Mouse (Mus musculus) cerebellum, adult 8-10 months (tissue): ENCODE results near the gene Cnn3.

Experiments used
- DNase-seq: peaks from one replicate; pipeline ENCODE4 v3.0.0; 2022

The Cnn3 gene

GRCm38 (mm10) chr3:121418850-121419435, 7.4 kb upstream of the Cnn3 start:
- no peak for DNase-seq

- no peak for DNase-seq
Observed at GRCm38 (mm10) chr3:121422405-121422804, 3.9 kb upstream of the Cnn3 start.

- DNase-seq, result peak; percentile 51
Observed at GRCm38 (mm10) chr3:121426621-121427519, 573 bp downstream of the Cnn3 start.

DNA sequence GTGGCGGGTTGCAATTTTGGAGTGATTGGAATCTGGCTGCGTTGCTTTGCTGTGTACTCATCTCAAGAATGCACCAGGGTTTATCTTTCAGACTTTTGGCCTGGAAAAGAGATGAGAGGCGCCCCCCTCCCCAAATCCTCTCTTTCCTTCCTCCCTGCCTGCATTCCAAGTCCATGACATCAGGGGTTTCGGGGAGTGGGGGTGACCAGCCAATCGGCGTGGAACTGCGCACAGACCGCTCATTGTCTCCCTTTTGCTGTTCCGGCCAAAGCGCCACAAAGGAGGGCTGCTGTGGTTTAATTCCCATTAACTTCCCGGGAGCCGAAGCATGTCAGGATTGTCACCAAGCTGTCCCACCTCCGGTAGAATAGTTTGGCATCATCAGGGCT, 1.2 kb downstream of the Cnn3 start:
- peak; percentile 21 for DNase-seq

GRCm38 (mm10) chr3:121428230-121428629, 1.9 kb downstream of the Cnn3 start:
- DNase-seq, result no peak

GRCm38 (mm10) chr3:121428696-121429259, 2.5 kb downstream of the Cnn3 start:
- no peak for DNase-seq

GRCm38 (mm10) chr3:121429469-121429868, 3.2 kb downstream of the Cnn3 start:
- DNase-seq, result no peak

DNA sequence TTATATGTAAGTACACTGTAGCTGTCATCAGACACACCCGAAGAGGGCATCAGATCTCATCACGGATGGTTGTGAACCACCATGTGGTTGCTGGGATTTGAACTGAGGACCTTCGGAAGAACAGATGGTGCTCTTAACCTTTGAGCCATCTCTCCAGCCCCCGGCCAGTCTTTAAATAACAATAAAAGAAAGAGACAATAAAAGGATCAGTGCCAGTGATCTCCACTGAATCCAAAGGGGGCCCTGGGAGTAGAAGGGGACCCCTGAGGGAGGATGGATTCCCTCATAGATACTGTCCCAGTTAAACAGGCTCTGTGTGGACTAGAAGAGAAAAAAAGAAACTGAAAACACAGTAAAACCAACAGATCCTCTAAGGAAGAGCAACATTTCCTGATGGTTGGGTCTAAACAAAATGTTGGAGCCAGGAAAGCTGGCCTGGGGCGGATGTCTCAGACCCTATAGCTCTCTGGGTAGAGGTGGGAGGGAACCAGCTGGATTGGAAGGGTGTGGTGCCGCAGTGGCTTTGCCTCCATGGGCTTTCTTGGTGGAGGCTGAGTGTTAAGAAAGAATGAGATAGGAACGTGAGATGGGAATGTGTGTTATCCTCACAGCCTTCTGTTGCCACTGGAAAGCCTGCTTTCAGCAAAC, 4.1 kb downstream of the Cnn3 start:
- DNase-seq, result no peak

- DNase-seq, result no peak
Observed at GRCm38 (mm10) chr3:121433359-121433758, 7.1 kb downstream of the Cnn3 start.

DNA sequence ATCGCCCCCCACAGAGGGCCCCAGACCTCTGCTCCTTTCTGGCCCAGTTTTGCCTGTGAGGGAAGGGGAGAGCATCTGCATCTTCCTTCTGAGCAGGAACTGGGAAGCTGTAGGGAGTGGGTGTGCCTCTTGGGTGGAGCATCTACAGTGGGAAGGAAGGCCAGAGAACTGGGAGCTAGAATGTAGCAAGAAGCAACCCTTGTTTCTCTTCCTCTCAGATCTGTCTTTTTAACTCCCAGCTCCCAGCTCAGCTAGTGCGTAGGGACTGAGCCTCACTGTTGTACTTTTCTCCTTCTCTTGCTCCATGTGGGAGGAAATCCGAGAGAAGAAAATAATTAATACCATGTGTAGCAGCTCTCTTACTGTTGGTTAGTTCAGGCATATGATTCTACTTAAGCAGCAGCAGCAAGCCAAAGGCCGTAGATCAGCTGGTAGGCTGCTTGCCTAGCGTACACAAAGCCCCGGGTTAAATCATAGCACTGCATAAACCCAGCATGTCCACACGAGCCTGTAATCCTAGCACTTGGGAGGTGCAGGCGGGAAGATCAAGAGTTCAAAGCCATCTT, 7.8 kb downstream of the Cnn3 start:
- no peak for DNase-seq

DNA sequence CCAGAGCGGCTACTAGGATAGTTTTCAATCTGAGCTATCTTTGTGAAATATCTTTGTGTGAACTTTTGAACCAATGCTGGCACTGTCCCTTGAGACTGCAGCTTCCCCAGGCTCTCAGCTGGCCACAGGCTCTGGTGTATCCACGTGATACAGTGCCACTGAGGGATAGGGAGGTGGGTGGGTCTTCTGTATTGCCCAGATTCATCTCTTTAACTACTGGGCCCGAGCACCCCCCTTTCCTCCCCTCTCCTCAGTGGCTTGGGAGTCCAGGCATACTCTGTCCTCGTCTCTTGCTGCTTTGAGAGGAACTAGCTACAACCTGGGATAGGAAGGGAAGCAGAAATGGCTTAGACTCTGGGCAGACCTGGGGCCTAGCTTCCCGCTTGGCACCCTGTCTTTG, 9.0 kb downstream of the Cnn3 start:
- no peak for DNase-seq

DNA sequence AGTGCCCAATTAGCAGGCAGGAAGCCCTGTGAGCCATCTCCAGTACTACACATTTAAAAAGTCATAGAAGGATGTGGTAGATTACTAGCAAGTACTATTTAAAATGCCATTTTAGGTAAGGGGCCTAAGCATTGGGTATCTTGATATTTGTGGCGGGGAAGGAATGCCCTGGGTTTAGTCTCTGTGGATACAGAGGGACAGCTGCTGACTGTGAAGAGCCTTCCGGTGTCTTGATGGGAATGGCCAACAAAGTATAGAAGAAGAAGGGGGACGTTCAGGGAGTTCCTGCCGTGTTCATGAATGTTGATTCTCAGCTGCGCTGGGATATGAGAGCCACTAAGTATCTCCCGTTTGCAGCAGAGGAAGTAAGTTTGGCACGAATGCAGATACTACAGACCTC, 10.8 kb downstream of the Cnn3 start:
- DNase-seq, result no peak

- no peak for DNase-seq
Observed at GRCm38 (mm10) chr3:121437996-121438395, 11.7 kb downstream of the Cnn3 start.

DNA sequence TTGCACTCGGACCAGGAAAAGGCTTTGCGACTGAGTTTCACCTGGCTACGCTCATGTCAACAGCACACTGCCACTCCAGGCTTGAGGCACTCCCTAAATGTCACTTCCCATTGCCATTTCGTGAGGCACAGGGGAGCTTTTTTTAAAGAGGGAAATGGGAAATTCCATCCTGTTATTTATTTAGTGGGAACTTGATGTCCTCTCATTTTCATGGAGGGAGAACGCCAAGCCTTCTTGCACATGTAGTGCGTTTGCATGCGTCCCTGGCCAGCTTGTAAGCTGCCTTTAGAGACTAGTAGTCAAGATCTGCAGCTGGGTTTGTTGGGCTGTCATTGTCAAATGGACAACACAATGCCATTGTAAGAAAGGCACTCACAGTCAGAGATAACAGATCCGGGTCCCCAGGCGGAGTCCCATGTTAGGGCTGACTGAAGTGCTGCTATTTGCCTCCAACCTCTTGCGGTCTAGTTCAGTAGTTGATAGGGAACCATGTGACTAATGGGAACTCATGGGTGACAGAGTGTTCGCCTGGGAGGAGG, 13.4 kb downstream of the Cnn3 start:
- DNase-seq, result no peak

- no peak for DNase-seq
Observed at GRCm38 (mm10) chr3:121441504-121441903, 15.2 kb downstream of the Cnn3 start.

DNA sequence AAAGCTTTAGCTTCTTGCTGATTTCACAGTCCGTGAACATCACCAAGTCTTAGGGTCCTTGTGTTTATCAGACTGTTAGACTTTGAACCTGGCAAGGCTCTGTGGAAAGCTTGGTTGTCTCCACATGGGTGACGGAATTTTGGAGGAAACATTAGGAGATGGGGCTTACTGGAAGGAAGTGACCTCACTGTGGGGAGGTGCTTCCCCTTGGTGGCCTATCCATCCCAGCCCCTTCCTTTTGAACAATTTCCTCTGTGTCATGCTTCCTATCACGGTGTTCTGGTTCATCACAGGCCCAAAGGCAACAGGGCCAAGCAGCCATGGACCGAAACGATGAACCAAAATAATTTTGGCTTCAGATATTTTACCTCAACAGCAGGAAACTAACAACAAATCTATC, 16.0 kb downstream of the Cnn3 start:
- DNase-seq, result no peak

DNA sequence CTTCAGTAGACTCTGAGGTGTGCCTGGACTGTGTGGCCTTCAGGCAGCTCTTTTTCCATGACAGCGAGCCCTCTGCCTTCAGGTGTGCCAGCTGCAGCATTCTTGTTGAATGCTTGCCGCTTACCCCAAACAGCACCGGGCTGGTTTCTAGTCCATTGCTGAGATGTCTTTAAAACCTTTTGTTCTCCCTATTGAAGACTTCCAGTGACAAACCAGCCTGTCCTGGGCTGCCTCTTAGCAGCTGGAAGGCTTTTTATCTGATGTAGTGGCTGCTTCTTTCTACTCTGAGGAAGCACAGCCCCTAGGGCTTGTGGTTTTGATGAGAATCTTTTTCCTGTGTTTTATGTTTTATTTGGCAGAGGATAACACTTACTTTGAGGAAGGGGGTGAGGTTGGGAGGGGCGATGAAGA, 17.6 kb downstream of the Cnn3 start:
- no peak for DNase-seq

- no peak for DNase-seq
Observed at GRCm38 (mm10) chr3:121444414-121444813, 18.1 kb downstream of the Cnn3 start.

GRCm38 (mm10) chr3:121446454-121446853, 20.2 kb downstream of the Cnn3 start:
- no peak for DNase-seq

DNA sequence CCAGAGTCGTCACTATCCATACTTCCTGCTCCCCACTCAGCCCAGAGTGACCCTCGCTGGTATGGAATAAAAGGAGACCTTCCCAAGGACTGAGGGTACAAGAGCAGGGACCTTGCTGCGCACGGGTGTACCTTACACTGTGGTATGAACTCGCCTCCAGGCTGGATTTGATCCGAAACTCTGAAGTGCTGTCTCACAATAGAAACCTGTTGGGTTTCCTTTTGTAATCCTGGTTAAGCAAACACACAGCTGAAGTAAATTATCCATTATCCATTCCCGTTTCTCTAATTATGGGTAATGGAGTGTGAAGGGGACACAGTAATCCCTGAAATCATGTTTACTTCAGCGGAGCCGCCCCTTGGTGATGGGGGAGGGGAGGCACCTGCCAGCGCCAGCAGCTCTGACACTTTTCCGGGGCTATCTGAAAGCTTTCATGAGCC, 21.8 kb downstream of the Cnn3 start:
- DNase-seq, result no peak

- no peak for DNase-seq
Observed at GRCm38 (mm10) chr3:121448606-121449005, 22.3 kb downstream of the Cnn3 start.

GRCm38 (mm10) chr3:121449527-121449926, 23.2 kb downstream of the Cnn3 start:
- DNase-seq, result no peak

DNA sequence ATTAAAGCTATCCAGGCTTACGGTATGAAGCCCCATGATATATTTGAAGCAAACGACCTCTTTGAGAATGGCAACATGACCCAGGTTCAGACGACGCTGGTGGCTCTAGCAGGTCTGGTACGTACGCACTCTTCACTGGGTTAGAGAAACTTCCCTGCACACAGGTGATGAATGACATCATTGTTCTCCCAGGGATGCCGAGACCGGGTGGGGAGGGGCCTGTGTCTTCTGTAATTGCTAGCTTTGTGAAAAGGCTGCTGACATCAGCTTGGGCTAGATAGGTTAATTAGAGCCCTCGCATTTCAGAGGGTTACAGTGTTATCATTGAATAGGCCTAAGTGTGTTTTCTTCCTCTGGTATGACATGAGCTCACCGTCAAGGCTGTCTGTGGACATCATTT, 25.1 kb downstream of the Cnn3 start:
- no peak for DNase-seq
